In the genomic region with DNA sequence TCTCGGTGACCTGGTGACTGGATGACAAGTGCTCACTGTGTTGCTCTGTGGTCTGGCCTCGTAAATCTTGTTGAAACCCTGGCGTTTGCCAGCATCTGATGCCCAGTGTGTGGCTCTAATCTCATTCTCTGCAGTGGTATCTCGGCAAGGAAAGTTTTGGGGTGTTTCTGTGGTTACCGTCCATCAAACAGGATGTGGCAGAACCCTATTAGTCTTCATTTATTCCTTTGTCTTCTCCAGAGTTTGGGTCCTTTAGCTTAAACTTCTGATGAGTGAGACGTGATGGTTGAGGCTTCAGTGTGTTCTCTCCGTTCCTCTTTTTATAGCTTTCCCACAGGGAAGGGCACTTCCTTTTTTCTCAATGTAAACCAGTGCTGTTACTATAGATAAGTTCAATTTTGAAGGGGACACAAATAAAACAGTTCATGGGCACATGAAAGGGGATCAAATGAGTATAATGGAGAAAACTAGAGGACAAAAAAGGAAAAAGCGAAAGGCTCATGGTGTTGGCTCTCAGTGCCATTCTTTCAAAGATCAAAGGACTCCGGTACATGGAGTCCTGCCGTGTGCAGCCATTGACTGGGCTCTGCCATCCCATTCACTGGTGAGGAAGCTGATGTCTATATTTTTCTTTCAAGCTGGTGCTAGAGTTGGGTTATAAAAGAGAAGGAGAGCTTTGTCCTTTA, we compare ENCODE assay signal across 13 mouse cellular contexts.
DNase-seq lines count a peak whose midpoint lies in the region; ATAC-seq lines count a peak whose summit lies in the region.
"Had no signal": no experiment of that assay in that cellular context is flagged by ENCODE, and none has a peak within 500 bp of the region (broad histone marks: within the 10 kb centered on the region; RNA-seq: fewer than 3 reads in every experiment).

No protein-coding gene starts in this region.

- peaks cover 22% of the 10 kb centered on the region for H3K36me3 ChIP-seq in limb, embryonic 15.5 days
- peaks cover 81% of the 10 kb centered on the region for H3K36me3 ChIP-seq in limb, embryonic 10.5 days
- H3K36me3 ChIP-seq in forebrain, embryonic 12.5 days (replicated peaks), result peaks cover 30% of the 10 kb centered on the region
- H3K36me3 ChIP-seq in midbrain, embryonic 14.5 days (ENCODE audit: control insufficient read depth, insufficient read depth, low read length), result peaks cover 18% of the 10 kb centered on the region

- WGBS in limb, embryonic 15.5 days, result 49% methylated on average over 10 of the region's 10 CpGs
- 58% methylated on average over 10 of the region's 10 CpGs for WGBS in limb, embryonic 10.5 days
- WGBS in forebrain, embryonic 12.5 days, result 10% methylated on average over 10 of the region's 10 CpGs
- WGBS in midbrain, embryonic 14.5 days, result 5% methylated on average over 10 of the region's 10 CpGs

- H3K27ac ChIP-seq in limb, embryonic 15.5 days, result 0 out of 2 replicates have a peak overlapping the region, but pooled peaks have one; percentile 17
- H3K27ac ChIP-seq in limb, embryonic 10.5 days, result no peak overlapping the region
- H3K27ac ChIP-seq in forebrain, embryonic 12.5 days, result peak overlapping the region; percentile 65
- peak overlapping the region; percentile 39; the same call in 1 of the 2 replicates for H3K27ac ChIP-seq in midbrain, embryonic 14.5 days (replicated peaks; ENCODE audit: low read depth, low read length)
- H3K27ac ChIP-seq: embryonic facial prominence, embryonic 13.5 days had no signal

- H3K4me3 ChIP-seq in limb, embryonic 15.5 days, result no peak overlapping the region
- no peak overlapping the region for H3K4me3 ChIP-seq in limb, embryonic 10.5 days
- no peak overlapping the region for H3K4me3 ChIP-seq in forebrain, embryonic 12.5 days (replicated peaks)
- no peak overlapping the region for H3K4me3 ChIP-seq in midbrain, embryonic 14.5 days (replicated peaks; ENCODE audit: low read depth, low read length)
- H3K4me3 ChIP-seq: embryonic facial prominence, embryonic 13.5 days had no signal

- no peak for ATAC-seq in limb, embryonic 15.5 days (ENCODE audit: insufficient number of reproducible peaks, low FRiP score, low TSS enrichment, low read depth)
- ATAC-seq in forebrain, embryonic 12.5 days (ENCODE audit: low FRiP score), result no peak
- no peak; the same call in 1 of the 2 replicates for ATAC-seq in midbrain, embryonic 14.5 days (ENCODE audit: low FRiP score, low TSS enrichment)
- ATAC-seq: activated CD4-positive, CD25-positive, alpha-beta regulatory T cell, adult 4 months had no signal

- peak; percentile 48 for DNase-seq in embryo, embryonic 10 days (ENCODE audit: low spot score)
- no peak for DNase-seq in embryo, embryonic 9.5 days (ENCODE audit: extremely low spot score)
- no peak for DNase-seq in limb, embryonic 10.5 days (ENCODE audit: low spot score)
- DNase-seq in midbrain, embryonic 14.5 days, result peak; percentile 51
- DNase-seq in T-cell, adult 2 months (ENCODE audit: low spot score), result no peak
- DNase-seq in MN1 (ENCODE audit: low spot score), result no peak
- DNase-seq: heart, adult 11 months; lung, adult 2 months; retina, postnatal 1 day had no signal

- H3K4me2 ChIP-seq in limb, embryonic 15.5 days, result no peak overlapping the region
- no peak overlapping the region for H3K4me2 ChIP-seq in forebrain, embryonic 12.5 days
- H3K4me2 ChIP-seq in midbrain, embryonic 14.5 days (ENCODE audit: low read length), result no peak overlapping the region
- H3K4me2 ChIP-seq: embryonic facial prominence, embryonic 13.5 days had no signal

- H3K9me3 ChIP-seq in limb, embryonic 15.5 days, result no peaks in the 10 kb centered on the region
- H3K9me3 ChIP-seq in limb, embryonic 10.5 days (replicated peaks), result no peaks in the 10 kb centered on the region
- no peaks in the 10 kb centered on the region for H3K9me3 ChIP-seq in forebrain, embryonic 12.5 days
- no peaks in the 10 kb centered on the region for H3K9me3 ChIP-seq in midbrain, embryonic 14.5 days (ENCODE audit: control insufficient read depth, low read length)
- H3K9me3 ChIP-seq: embryonic facial prominence, embryonic 13.5 days had no signal

- no peaks in the 10 kb centered on the region for H3K4me1 ChIP-seq in limb, embryonic 15.5 days
- H3K4me1 ChIP-seq in limb, embryonic 10.5 days, result 0 out of 2 replicates have a peak, but pooled peaks cover 2% of the 10 kb centered on the region
- peaks cover 19% of the 10 kb centered on the region for H3K4me1 ChIP-seq in forebrain, embryonic 12.5 days
- H3K4me1 ChIP-seq in midbrain, embryonic 14.5 days (ENCODE audit: control insufficient read depth, insufficient read depth, low read length), result peaks cover 11% of the 10 kb centered on the region

- no peaks in the 10 kb centered on the region for H3K27me3 ChIP-seq in limb, embryonic 15.5 days
- no peaks in the 10 kb centered on the region for H3K27me3 ChIP-seq in limb, embryonic 10.5 days (ENCODE audit: low read depth, poor library complexity, severe bottlenecking)
- no peaks in the 10 kb centered on the region for H3K27me3 ChIP-seq in forebrain, embryonic 12.5 days
- H3K27me3 ChIP-seq in midbrain, embryonic 14.5 days (ENCODE audit: control insufficient read depth, insufficient read depth, low read length), result no peaks in the 10 kb centered on the region
- H3K27me3 ChIP-seq: embryonic facial prominence, embryonic 13.5 days had no signal

- no peak overlapping the region for H3K9ac ChIP-seq in limb, embryonic 15.5 days
- H3K9ac ChIP-seq in forebrain, embryonic 12.5 days, result no peak overlapping the region
- H3K9ac ChIP-seq in midbrain, embryonic 14.5 days (replicated peaks; ENCODE audit: low read length), result no peak overlapping the region
- H3K9ac ChIP-seq: embryonic facial prominence, embryonic 13.5 days had no signal

Comparison
In these comparisons a context has a peak if more than half of its experiments do, and no peak if none do; other contexts are left out.
1. DNase-seq: peak in embryo, embryonic 10 days (single experiment) and midbrain, embryonic 14.5 days (single experiment); none in embryo, embryonic 9.5 days (single experiment), limb, embryonic 10.5 days (single experiment), T-cell, adult 2 months (single experiment) and MN1 (single experiment).